Comparison of ENCODE assay signal across 32 mouse cellular contexts in the genomic region with DNA sequence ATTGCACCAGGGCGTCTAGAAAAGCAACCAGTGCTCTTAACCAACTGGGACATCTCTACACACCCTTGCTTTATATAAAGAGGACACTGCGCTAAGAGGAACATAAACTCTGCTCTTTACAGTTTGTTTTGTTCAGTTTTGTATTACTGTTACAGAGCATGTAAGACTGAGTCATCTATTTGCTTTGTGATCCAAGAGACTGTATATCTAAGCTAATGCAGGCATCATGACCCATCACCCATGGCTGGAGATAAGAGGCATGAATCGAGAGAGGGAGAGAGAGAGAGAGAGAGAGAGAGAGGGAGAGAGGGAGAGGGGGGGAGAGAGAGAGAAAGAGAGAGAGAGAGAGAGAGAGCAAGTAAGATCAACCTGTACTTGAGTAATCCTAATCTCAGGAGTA.
"Had no signal": no experiment of that assay in that cellular context is flagged by ENCODE, and none has a peak within 500 bp of the region (broad histone marks: within the 10 kb centered on the region; RNA-seq: fewer than 3 reads in every experiment).

No protein-coding gene starts in this region.

- H3K9me3 ChIP-seq: limb, embryonic 10.5 days; limb, embryonic 12.5 days; limb, embryonic 13.5 days; limb, embryonic 15.5 days; liver, embryonic 12.5 days; liver, embryonic 13.5 days; liver, embryonic 15.5 days; lung, embryonic 15.5 days; megakaryocyte, embryonic 14.5 days; midbrain, embryonic 10.5 days; midbrain, embryonic 12.5 days; midbrain, embryonic 13.5 days; midbrain, embryonic 15.5 days; neural tube, embryonic 12.5 days had no signal

- ATAC-seq: liver, embryonic 12.5 days; liver, postnatal 0 days; lung, postnatal 0 days; midbrain, embryonic 13.5 days; midbrain, embryonic 15.5 days; midbrain, embryonic 16.5 days had no signal

- H3K9ac ChIP-seq: limb, embryonic 12.5 days; limb, embryonic 13.5 days; limb, embryonic 15.5 days; liver, embryonic 12.5 days; liver, embryonic 13.5 days; liver, embryonic 14.5 days; liver, embryonic 15.5 days; liver, postnatal 0 days; lung, embryonic 14.5 days; lung, embryonic 15.5 days; midbrain, embryonic 12.5 days; midbrain, embryonic 13.5 days; midbrain, embryonic 15.5 days; neural tube, embryonic 12.5 days had no signal

- H3K36me3 ChIP-seq: limb, embryonic 10.5 days; liver, embryonic 12.5 days; liver, embryonic 13.5 days; liver, embryonic 15.5 days; lung, embryonic 15.5 days; midbrain, embryonic 12.5 days; midbrain, embryonic 13.5 days; midbrain, embryonic 15.5 days; neural tube, embryonic 12.5 days had no signal

- H3K27me3 ChIP-seq: limb, embryonic 12.5 days; limb, embryonic 13.5 days; limb, embryonic 15.5 days; liver, embryonic 12.5 days; liver, embryonic 13.5 days; liver, embryonic 15.5 days; lung, embryonic 15.5 days; megakaryocyte, embryonic 14.5 days; midbrain, embryonic 12.5 days; midbrain, embryonic 13.5 days; midbrain, embryonic 15.5 days; neural tube, embryonic 12.5 days had no signal

- DNase-seq: left cerebral cortex, postnatal 4 days; liver; liver, embryonic 13.5 days; liver, postnatal 0 days; lung, adult 18-20 months; lung, adult 2 months; lung, embryonic 14.5 days; lung, postnatal 10 days; lung, postnatal 14 days; lung, postnatal 36 days; lung, postnatal 4 days; midbrain, embryonic 14.5 days had no signal

- H3K4me1 ChIP-seq: limb, embryonic 10.5 days; limb, embryonic 12.5 days; limb, embryonic 13.5 days; limb, embryonic 15.5 days; liver, embryonic 12.5 days; liver, embryonic 13.5 days; liver, embryonic 15.5 days; lung, embryonic 15.5 days; megakaryocyte, embryonic 14.5 days; midbrain, embryonic 12.5 days; midbrain, embryonic 13.5 days; midbrain, embryonic 15.5 days; neural tube, embryonic 12.5 days had no signal

- H3K4me2 ChIP-seq: limb, embryonic 12.5 days; limb, embryonic 13.5 days; limb, embryonic 15.5 days; liver, embryonic 11.5 days; liver, embryonic 12.5 days; liver, embryonic 13.5 days; liver, embryonic 15.5 days; lung, embryonic 14.5 days; lung, embryonic 15.5 days; midbrain, embryonic 11.5 days; midbrain, embryonic 12.5 days; midbrain, embryonic 13.5 days; midbrain, embryonic 15.5 days; neural tube, embryonic 12.5 days had no signal

- H3K27ac ChIP-seq: limb, embryonic 10.5 days; limb, embryonic 12.5 days; limb, embryonic 13.5 days; limb, embryonic 15.5 days; liver, embryonic 12.5 days; liver, embryonic 13.5 days; liver, embryonic 14.5 days; liver, embryonic 15.5 days; lung, embryonic 15.5 days; macrophage; midbrain, embryonic 10.5 days; midbrain, embryonic 12.5 days; midbrain, embryonic 13.5 days; midbrain, embryonic 15.5 days; neural tube, embryonic 12.5 days had no signal

- H3K4me3 ChIP-seq: limb, embryonic 10.5 days; limb, embryonic 12.5 days; limb, embryonic 13.5 days; limb, embryonic 15.5 days; liver, embryonic 12.5 days; liver, embryonic 13.5 days; liver, embryonic 15.5 days; lung, embryonic 15.5 days; megakaryocyte, embryonic 14.5 days; midbrain, embryonic 10.5 days; midbrain, embryonic 12.5 days; midbrain, embryonic 13.5 days; midbrain, embryonic 15.5 days; myocyte; neural tube, embryonic 12.5 days had no signal
